Mouse (Mus musculus): Measurements from ENCODE around the gene Osbpl5. TPM values are rescaled to one million over a fixed set of nuclear protein-coding genes. Genes with fewer than 3 reads are reported as not detected.
"Not testable (repeated sequence)": the region's sequence is repeated elsewhere in the genome, so short reads cannot be mapped to it uniquely, and the experiment has no call there.

Gene Osbpl5
- polyA plus RNA-seq, 1 experiment from 2014 or later: 12.9 TPM

GRCm38 (mm10) chr7:143666427-143667311 lies 90.1 kb downstream of the Osbpl5 start:
- H3K4me3 ChIP-seq (ENCODE audit: low read depth, low read length): no peak overlapping the region
- no peaks in the 10 kb centered on the region for H3K27me3 ChIP-seq (ENCODE audit: control insufficient read depth, insufficient read depth, low read length)
- H3K4me2 ChIP-seq (ENCODE audit: low read depth, low read length, severe bottlenecking): no peak overlapping the region
- ATAC-seq (replicated peaks; ENCODE audit: low FRiP score) (no peak), DNase-seq (ENCODE audit: low spot score) (no peak)
- no peak overlapping the region for H3K27ac ChIP-seq (ENCODE audit: low read depth, low read length)
- H3K9ac ChIP-seq (ENCODE audit: low read length): no peak overlapping the region
- H3K36me3 ChIP-seq (ENCODE audit: control insufficient read depth, insufficient read depth, low read length): no peaks in the 10 kb centered on the region
- no peaks in the 10 kb centered on the region for H3K4me1 ChIP-seq (replicated peaks; ENCODE audit: control insufficient read depth, insufficient read depth, low read length)
- no peaks in the 10 kb centered on the region for H3K9me3 ChIP-seq (ENCODE audit: control insufficient read depth, low read length)

GRCm38 (mm10) chr7:143663470-143663869 lies 93.3 kb downstream of the Osbpl5 start:
- Histone ChIP-seq H3K36me3 (ENCODE audit: control insufficient read depth, insufficient read depth, low read length) (no peaks in the 10 kb centered on the region), H3K4me1 (replicated peaks; ENCODE audit: control insufficient read depth, insufficient read depth, low read length) (no peaks in the 10 kb centered on the region), H3K9me3 (ENCODE audit: control insufficient read depth, low read length) (no peaks in the 10 kb centered on the region), H3K9ac (ENCODE audit: low read length) (no peak overlapping the region), H3K27ac (ENCODE audit: low read depth, low read length) (no peak overlapping the region), H3K27me3 (ENCODE audit: control insufficient read depth, insufficient read depth, low read length) (no peaks in the 10 kb centered on the region), H3K4me2 (ENCODE audit: low read depth, low read length, severe bottlenecking) (no peak overlapping the region), H3K4me3 (ENCODE audit: low read depth, low read length) (no peak overlapping the region)
- 78% methylated on average over 2 of the region's 2 CpGs for WGBS
- ATAC-seq (replicated peaks; ENCODE audit: low FRiP score) (no peak), DNase-seq (ENCODE audit: low spot score) (no peak)

DNA sequence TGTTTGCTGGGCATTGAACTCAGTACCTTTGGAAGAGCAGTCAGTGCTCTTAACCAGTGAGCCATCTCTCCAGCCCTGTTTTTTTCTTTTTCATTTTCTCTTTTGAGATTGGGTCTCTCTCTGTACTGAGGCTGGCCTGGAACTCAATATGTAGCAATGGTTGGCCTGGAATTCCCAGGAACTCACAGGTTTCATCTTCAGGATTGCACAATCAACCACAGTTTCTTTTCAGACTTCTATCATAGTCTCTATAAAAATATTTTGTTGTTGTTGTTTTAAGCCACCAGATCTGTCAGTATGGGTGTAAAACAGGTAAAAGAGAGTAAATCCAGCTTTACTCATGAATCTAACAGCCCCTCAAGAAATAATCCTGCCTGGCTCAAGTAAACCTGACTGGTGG lies 96.0 kb downstream of the Osbpl5 start:
- Histone ChIP-seq H3K36me3 (ENCODE audit: control insufficient read depth, insufficient read depth, low read length) (no peaks in the 10 kb centered on the region), H3K4me1 (replicated peaks; ENCODE audit: control insufficient read depth, insufficient read depth, low read length) (no peaks in the 10 kb centered on the region), H3K9ac (ENCODE audit: low read length) (no peak overlapping the region), H3K27me3 (ENCODE audit: control insufficient read depth, insufficient read depth, low read length) (no peaks in the 10 kb centered on the region), H3K27ac (ENCODE audit: low read depth, low read length) (no peak overlapping the region), H3K4me2 (ENCODE audit: low read depth, low read length, severe bottlenecking) (no peak overlapping the region), H3K4me3 (ENCODE audit: low read depth, low read length) (no peak overlapping the region), H3K9me3 (ENCODE audit: control insufficient read depth, low read length) (no peaks in the 10 kb centered on the region)
- DNase-seq (ENCODE audit: low spot score) (no peak), ATAC-seq (replicated peaks; ENCODE audit: low FRiP score) (no peak)

GRCm38 (mm10) chr7:143649769-143650346 lies 106.9 kb downstream of the Osbpl5 start:
- not testable (repeated sequence) for H3K4me1 ChIP-seq (replicated peaks; ENCODE audit: control insufficient read depth, insufficient read depth, low read length); DNase-seq (ENCODE audit: low spot score); H3K9me3 ChIP-seq (ENCODE audit: control insufficient read depth, low read length); H3K4me2 ChIP-seq (ENCODE audit: low read depth, low read length, severe bottlenecking); H3K27ac ChIP-seq (ENCODE audit: low read depth, low read length); H3K36me3 ChIP-seq (ENCODE audit: control insufficient read depth, insufficient read depth, low read length); H3K27me3 ChIP-seq (ENCODE audit: control insufficient read depth, insufficient read depth, low read length); H3K9ac ChIP-seq (ENCODE audit: low read length)
- ATAC-seq (replicated peaks; ENCODE audit: low FRiP score): 0 out of 2 replicates have a peak, but pooled peaks have one; percentile 15
- H3K4me3 ChIP-seq (ENCODE audit: low read depth, low read length): peak overlapping the region; percentile 66; the same call in 1 of the 2 replicates
- 54% methylated on average over 10 of the region's 10 CpGs for WGBS

DNA sequence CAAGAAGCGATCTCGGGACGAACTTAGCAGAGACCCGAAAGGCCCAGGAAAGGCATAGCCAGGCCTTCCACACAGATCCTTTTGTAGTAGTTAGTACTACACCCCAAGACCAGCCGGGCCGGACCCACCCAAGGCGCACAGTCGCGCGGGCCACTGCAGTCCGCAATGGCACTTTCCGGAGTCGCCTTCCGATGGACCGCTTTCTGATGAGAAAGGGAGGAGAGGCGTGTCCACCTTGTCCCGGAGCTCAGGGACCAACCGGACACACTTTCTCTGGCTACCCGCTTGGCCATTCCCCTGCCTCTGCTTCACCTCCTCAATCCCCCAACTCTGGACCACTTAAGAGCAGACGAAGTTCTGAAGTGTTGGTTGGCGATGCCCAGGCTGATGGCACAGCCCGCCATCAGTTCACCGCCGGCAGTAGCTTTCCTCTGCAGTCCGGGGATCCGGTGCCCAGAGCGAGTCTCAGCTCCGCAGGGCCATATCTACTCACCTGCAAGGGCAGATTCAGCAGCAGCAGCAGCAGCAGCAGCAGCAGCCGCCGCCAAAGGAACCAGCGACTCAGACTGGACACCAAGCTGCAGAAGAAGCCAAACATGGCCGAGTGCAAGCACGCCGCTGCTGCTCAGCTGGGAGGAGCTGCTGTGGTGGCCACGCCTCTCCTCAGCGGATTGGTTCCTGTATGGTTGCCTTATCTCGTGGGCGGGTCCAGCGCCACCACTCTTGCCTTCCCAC lies 107.6 kb downstream of the Osbpl5 start, which contains the start of gene Tnfrsf22:
Gene Tnfrsf22, minus strand, starts transcription at position 628 of the 735 bp plus-strand sequence.
- Histone ChIP-seq H3K9me3 (ENCODE audit: control insufficient read depth, low read length) (no peaks in the 10 kb centered on the region), H3K4me2 (ENCODE audit: low read depth, low read length, severe bottlenecking) (peak within 1 kb of the TSS; percentile 86), H3K4me1 (replicated peaks; ENCODE audit: control insufficient read depth, insufficient read depth, low read length) (no peaks in the 10 kb centered on the region), H3K36me3 (ENCODE audit: control insufficient read depth, insufficient read depth, low read length) (no peaks in the 10 kb centered on the region), H3K27me3 (ENCODE audit: control insufficient read depth, insufficient read depth, low read length) (no peaks in the 10 kb centered on the region), H3K4me3 (ENCODE audit: low read depth, low read length) (peak within 1 kb of the TSS; percentile 66), H3K9ac (ENCODE audit: low read length) (peak within 1 kb of the TSS; percentile 74), H3K27ac (ENCODE audit: low read depth, low read length) (no peak within 1 kb of the TSS)
- WGBS: 3% methylated on average over 39 of the region's 39 CpGs
- DNase-seq (ENCODE audit: low spot score) (peak; percentile 89), ATAC-seq (replicated peaks; ENCODE audit: low FRiP score) (peak; percentile 98)

GRCm38 (mm10) chr7:143643949-143644348 lies 112.8 kb downstream of the Osbpl5 start:
- not testable (repeated sequence) for H3K9me3 ChIP-seq (ENCODE audit: control insufficient read depth, low read length); H3K4me1 ChIP-seq (replicated peaks; ENCODE audit: control insufficient read depth, insufficient read depth, low read length); DNase-seq (ENCODE audit: low spot score); H3K4me3 ChIP-seq (ENCODE audit: low read depth, low read length); H3K4me2 ChIP-seq (ENCODE audit: low read depth, low read length, severe bottlenecking); H3K36me3 ChIP-seq (ENCODE audit: control insufficient read depth, insufficient read depth, low read length); H3K27me3 ChIP-seq (ENCODE audit: control insufficient read depth, insufficient read depth, low read length); ATAC-seq (replicated peaks; ENCODE audit: low FRiP score); H3K27ac ChIP-seq (ENCODE audit: low read depth, low read length); H3K9ac ChIP-seq (ENCODE audit: low read length)
- WGBS: 90% methylated on average over 2 of the region's 2 CpGs

Small RNAs within 50 kb of the gene (microRNA-seq; reads per million reads assigned to microRNA genes)
- not detected for gene Gm22064 (ENCODE audit: insufficient number of aligned reads)

Other genes with a start within 250 kb of the Osbpl5 start
- gene Nap1l4, start 207.9 kb downstream of the Osbpl5 start, polyA plus RNA-seq (2014; fragmentation: Nextera tagmentation; extraction: Ambion mirVana): 214 and 239 TPM in 2 replicates
- 72.6 and 83.1 TPM in 2 replicates for gene Cars, start 156.9 kb downstream of the Osbpl5 start, polyA plus RNA-seq (2014; fragmentation: Nextera tagmentation; extraction: Ambion mirVana)
- gene Tnfrsf26, start 128.3 kb downstream of the Osbpl5 start, polyA plus RNA-seq (2014; fragmentation: Nextera tagmentation; extraction: Ambion mirVana): 0.17 and 0.48 TPM in 2 replicates
- 8.1 and 9.8 TPM in 2 replicates for gene Tnfrsf22, start 107.3 kb downstream of the Osbpl5 start, polyA plus RNA-seq (2014; fragmentation: Nextera tagmentation; extraction: Ambion mirVana)
- gene Tnfrsf23, start 71.1 kb downstream of the Osbpl5 start, polyA plus RNA-seq (2014; fragmentation: Nextera tagmentation; extraction: Ambion mirVana): not detected in 2 replicates
- not detected in 2 replicates for gene Mrgprg, start 10.0 kb upstream of the Osbpl5 start, polyA plus RNA-seq (2014; fragmentation: Nextera tagmentation; extraction: Ambion mirVana)
- gene Mrgpre, start 27.5 kb upstream of the Osbpl5 start, polyA plus RNA-seq (2014; fragmentation: Nextera tagmentation; extraction: Ambion mirVana): 2.1 and 2.6 TPM in 2 replicates
- 8.2 and 10.1 TPM in 2 replicates for gene Nadsyn1, start 65.9 kb upstream of the Osbpl5 start, polyA plus RNA-seq (2014; fragmentation: Nextera tagmentation; extraction: Ambion mirVana)
- gene Dhcr7, start 66.2 kb upstream of the Osbpl5 start, polyA plus RNA-seq (2014; fragmentation: Nextera tagmentation; extraction: Ambion mirVana): 88.8 and 95.4 TPM in 2 replicates
- not detected in 2 replicates for gene Gm498, start 109.9 kb upstream of the Osbpl5 start, polyA plus RNA-seq (2014; fragmentation: Nextera tagmentation; extraction: Ambion mirVana)
- 2.2 TPM in 2 replicates for gene Shank2, start 244.9 kb upstream of the Osbpl5 start, polyA plus RNA-seq (2014; fragmentation: Nextera tagmentation; extraction: Ambion mirVana)